Mouse (Mus musculus) thymus, adult 2 months (tissue): ENCODE results near the gene Pabpc4.

Experiments used
- CTCF ChIP-seq: fragments of 200-500 bp; IDR thresholded peaks from 2 replicates; pipeline ENCODE4 v1.5.1; 2012; ENCODE audit warnings: mild to moderate bottlenecking, control low read depth, low read length, moderate library complexity, borderline replicate concordance; ENCODE audit not compliant: control insufficient read depth, poor library complexity, insufficient read depth; ENCODE audit errors: extremely low read depth
- POLR2A ChIP-seq: fragments of 200-500 bp; IDR thresholded peaks from 2 replicates; pipeline ENCODE4 v1.6.1; 2012; ENCODE audit warnings: mild to moderate bottlenecking, low read length, control low read depth, moderate library complexity; ENCODE audit not compliant: control insufficient read depth, poor library complexity, insufficient read depth; ENCODE audit errors: extremely low read depth

- TF ChIP-seq POLR2A (no peak), CTCF (no peak)
Measured at GRCm38 (mm10) chr4:123260071-123260746, 1.9 kb upstream of the Pabpc4 start.
